Mouse (Mus musculus) limb, embryonic 14.5 days (tissue): ENCODE measurements around the gene Slc37a1. TPM values are rescaled to one million over a fixed set of nuclear protein-coding genes. Genes with fewer than 3 reads are reported as not detected.

ENCODE experiments used
- ATAC-seq: fragments of 200-750 bp; cut with Nextera tagmentation; 2 replicates; pipeline ENCODE4 v1.8.0; 2017; ENCODE audit warnings: low read depth, moderate number of reproducible peaks, moderate TSS enrichment; ENCODE audit not compliant: low FRiP score
- DNase-seq: peaks from one replicate; pipeline ENCODE4 v3.0.0-alpha.2; 2015; ENCODE audit warnings: low spot score
- H3K27ac ChIP-seq: fragments of 300-500 bp; sonication (generic); replicated peaks from 2 replicates; pipeline ENCODE4 v1.5.1; 2014; ENCODE audit warnings: low read depth, mild to moderate bottlenecking, low read length, moderate library complexity, mixed read lengths
- H3K27me3 ChIP-seq: fragments of 300-500 bp; sonication (generic); 2 replicates; pipeline ENCODE4 v1.6.1; 2014; ENCODE audit warnings: low read length, mixed read lengths; ENCODE audit not compliant: control insufficient read depth, insufficient read depth
- H3K36me3 ChIP-seq: fragments of 300-500 bp; sonication (generic); 2 replicates; pipeline ENCODE4 v1.6.1; 2014; ENCODE audit warnings: mild to moderate bottlenecking, low read length, moderate library complexity, mixed read lengths; ENCODE audit not compliant: control insufficient read depth, insufficient read depth
- H3K4me1 ChIP-seq: fragments of 300-500 bp; sonication (generic); 2 replicates; pipeline ENCODE4 v1.6.1; 2014; ENCODE audit warnings: antibody characterized with exemption, low read length, mixed read lengths; ENCODE audit not compliant: control insufficient read depth, insufficient read depth
- H3K4me2 ChIP-seq: fragments of 300-500 bp; sonication (generic); replicated peaks from 2 replicates; pipeline ENCODE4 v1.6.1; 2014; ENCODE audit warnings: low read depth, mild to moderate bottlenecking, low read length, moderate library complexity; ENCODE audit not compliant: severe bottlenecking
- H3K4me3 ChIP-seq: fragments of 300-500 bp; sonication (generic); replicated peaks from 2 replicates; pipeline ENCODE4 v1.5.1; 2014; ENCODE audit warnings: low read length
- H3K9ac ChIP-seq: fragments of 300-500 bp; sonication (generic); 2 replicates; pipeline ENCODE4 v1.6.1; 2014; ENCODE audit warnings: mild to moderate bottlenecking, low read depth, low read length, moderate library complexity; ENCODE audit not compliant: severe bottlenecking
- H3K9me3 ChIP-seq: fragments of 300-500 bp; sonication (generic); 2 replicates; pipeline ENCODE4 v1.6.1; 2016; ENCODE audit warnings: low read length; ENCODE audit not compliant: control insufficient read depth
- POLR2A ChIP-seq: fragments of 200-500 bp; IDR thresholded peaks from 2 replicates; pipeline ENCODE4 v1.8.0; 2012; ENCODE audit warnings: inconsistent platforms, mild to moderate bottlenecking, moderate library complexity, borderline replicate concordance; ENCODE audit not compliant: insufficient read depth, insufficient read length; ENCODE audit errors: extremely low read depth
- WGBS: fragments of 180-500 bp; shearing (Covaris S2); extraction: QIAGEN DNeasy Blood & Tissue Kit; methylation state at CpG from one replicate; pipeline ENCODE4 v1.1.7; 2014; 5-methylcytosine and 5-hydroxymethylcytosine counted together
- polyA plus RNA-seq, 2 experiments: library from polyadenylated mRNA; depleted of rRNA in 1 of 2; stranded (reverse) in 1 of 2; unstranded in 1 of 2; fragments of >200 nt; fragmentation: Nextera tagmentation in 1 of 2; extraction: Ambion mirVana in 1 of 2; gene quantifications; 2 replicates each; pipeline versions ENCODE4 v1.2.1 to v1.2.3; 2012 to 2014

Gene Slc37a1
- polyA plus RNA-seq, 2 experiments, result 1.6 to 2.4 TPM

- Histone ChIP-seq H3K36me3 (no peaks in the 10 kb centered on the region), H3K27me3 (no peaks in the 10 kb centered on the region), H3K4me2 (no peak overlapping the region), H3K27ac (no peak overlapping the region), H3K4me1 (no peaks in the 10 kb centered on the region), H3K9me3 (no peaks in the 10 kb centered on the region), H3K4me3 (no peak overlapping the region), H3K9ac (no peak overlapping the region)
- 36% methylated on average over 4 of the region's 5 CpGs for WGBS
- TF ChIP-seq POLR2A, result no peak
- DNase-seq, result no peak
- no peak for ATAC-seq
Measured at GRCm38 (mm10) chr17:31247144-31247543, 39.4 kb upstream of the Slc37a1 start.

- WGBS, result 63% methylated on average over 5 of the region's 5 CpGs
- H3K27ac ChIP-seq, result no peak overlapping the region
- H3K27me3 ChIP-seq, result no peaks in the 10 kb centered on the region
- H3K4me3 ChIP-seq, result no peak overlapping the region
- TF ChIP-seq POLR2A, result no peak
- H3K9me3 ChIP-seq, result no peaks in the 10 kb centered on the region
- H3K36me3 ChIP-seq, result no peaks in the 10 kb centered on the region
- no peak overlapping the region for H3K4me2 ChIP-seq
- no peak overlapping the region for H3K9ac ChIP-seq
- DNase-seq (no peak), ATAC-seq (no peak)
- H3K4me1 ChIP-seq, result 0 out of 2 replicates have a peak, but pooled peaks cover 2% of the 10 kb centered on the region
Measured at GRCm38 (mm10) chr17:31253951-31254350, 32.6 kb upstream of the Slc37a1 start.

GRCm38 (mm10) chr17:31254463-31254931 is 32.1 kb upstream of the Slc37a1 start:
- no peak overlapping the region for H3K4me3 ChIP-seq
- H3K27ac ChIP-seq, result no peak overlapping the region
- H3K9me3 ChIP-seq, result no peaks in the 10 kb centered on the region
- 12% methylated on average over 9 of the region's 9 CpGs for WGBS
- peak; percentile 76 for DNase-seq
- no peaks in the 10 kb centered on the region for H3K27me3 ChIP-seq
- peak; percentile 63; the same call in 1 of the 2 replicates for ATAC-seq
- H3K4me2 ChIP-seq, result no peak overlapping the region
- no peaks in the 10 kb centered on the region for H3K36me3 ChIP-seq
- H3K9ac ChIP-seq, result no peak overlapping the region
- H3K4me1 ChIP-seq, result 0 out of 2 replicates have a peak, but pooled peaks cover 2% of the 10 kb centered on the region
- no peak for TF ChIP-seq POLR2A

- Histone ChIP-seq H3K4me3 (no peak overlapping the region), H3K4me1 (0 out of 2 replicates have a peak, but pooled peaks cover 2% of the 10 kb centered on the region), H3K36me3 (no peaks in the 10 kb centered on the region), H3K9ac (no peak overlapping the region), H3K27me3 (no peaks in the 10 kb centered on the region), H3K9me3 (no peaks in the 10 kb centered on the region), H3K4me2 (no peak overlapping the region), H3K27ac (no peak overlapping the region)
- no peak for TF ChIP-seq POLR2A
- 82% methylated on average over 1 of the region's 1 CpGs for WGBS
- no peak for DNase-seq
- no peak; the same call in 1 of the 2 replicates for ATAC-seq
Measured at GRCm38 (mm10) chr17:31257149-31257548, 29.4 kb upstream of the Slc37a1 start.

- Histone ChIP-seq H3K27ac (no peak overlapping the region), H3K9me3 (no peaks in the 10 kb centered on the region), H3K4me1 (0 out of 2 replicates have a peak, but pooled peaks cover 2% of the 10 kb centered on the region), H3K36me3 (no peaks in the 10 kb centered on the region), H3K9ac (no peak overlapping the region), H3K4me3 (no peak overlapping the region), H3K27me3 (no peaks in the 10 kb centered on the region), H3K4me2 (no peak overlapping the region)
- WGBS, result 91% methylated on average over 12 of the region's 12 CpGs
- DNase-seq (no peak), ATAC-seq (no peak)
- no peak for TF ChIP-seq POLR2A
Measured at GRCm38 (mm10) chr17:31257898-31258297, 28.7 kb upstream of the Slc37a1 start.
